Mouse (Mus musculus) layer of hippocampus, adult 8-10 months (tissue): ENCODE measurements around the gene Prdm2. TPM values are rescaled to one million over a fixed set of nuclear protein-coding genes. Genes with fewer than 3 reads are reported as not detected.

Experiments used
- DNase-seq, 2 experiments: peaks; one replicate each; pipeline ENCODE4 v3.0.0; 2022; ENCODE audit warnings: low spot score in 2 of 2
- microRNA-seq, 2 experiments: library from miRNA; unstranded; fragments of <30 nt; microRNA quantifications; one replicate each; pipeline ENCODE4 v1.2.0; 2022
- total RNA-seq, 4 experiments: library from RNA; stranded (reverse); gene quantifications; 2 replicates each; pipeline ENCODE4 v1.2.4; 2022

Prdm2 gene
- total RNA-seq, 4 experiments from 2014 or later, result 39.5 to 49.8 (median 45.0) TPM

DNA sequence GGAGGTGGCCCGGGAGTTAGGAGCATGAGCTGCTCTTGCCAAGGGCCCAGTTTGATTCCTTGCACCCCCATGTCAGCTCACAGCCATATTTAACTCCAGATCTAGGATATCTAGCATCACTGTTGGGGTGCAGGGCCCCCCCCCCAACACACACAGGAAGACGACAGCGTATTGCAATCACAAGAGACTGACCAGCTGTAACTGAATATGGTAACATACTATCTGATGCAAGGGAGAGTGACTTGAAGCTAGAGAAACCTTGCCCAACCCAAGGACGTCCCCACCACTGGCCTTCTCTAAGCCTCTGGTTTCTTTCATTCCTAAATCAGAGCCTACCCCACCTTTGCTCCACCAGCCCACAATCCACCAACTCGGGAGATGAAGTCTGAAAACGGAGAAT, 105.8 kb downstream of the Prdm2 start:
- no peak for DNase-seq

- DNase-seq, result no peak
Observed at GRCm38 (mm10) chr4:143106566-143106965, 106.2 kb downstream of the Prdm2 start.

DNA sequence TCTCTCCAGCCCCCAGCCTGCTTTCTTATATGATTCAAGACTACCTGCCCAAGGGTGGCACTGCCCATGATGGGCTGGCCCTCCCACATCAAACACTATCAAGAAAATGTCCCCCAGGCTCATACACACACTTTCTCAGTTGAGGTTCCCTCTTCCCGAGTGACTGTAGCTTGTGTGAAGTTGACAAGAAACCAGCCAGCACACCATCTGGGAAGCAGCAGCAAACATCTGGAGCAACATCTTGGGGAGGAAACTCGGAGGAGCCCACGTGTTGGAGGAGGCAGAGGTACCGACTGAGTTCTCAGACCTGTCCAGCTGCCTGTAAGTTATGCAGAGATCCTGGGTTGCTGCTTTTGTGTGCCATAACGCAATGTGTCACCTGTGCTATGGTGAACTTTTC, 108.1 kb downstream of the Prdm2 start:
- DNase-seq, result no peak

DNA sequence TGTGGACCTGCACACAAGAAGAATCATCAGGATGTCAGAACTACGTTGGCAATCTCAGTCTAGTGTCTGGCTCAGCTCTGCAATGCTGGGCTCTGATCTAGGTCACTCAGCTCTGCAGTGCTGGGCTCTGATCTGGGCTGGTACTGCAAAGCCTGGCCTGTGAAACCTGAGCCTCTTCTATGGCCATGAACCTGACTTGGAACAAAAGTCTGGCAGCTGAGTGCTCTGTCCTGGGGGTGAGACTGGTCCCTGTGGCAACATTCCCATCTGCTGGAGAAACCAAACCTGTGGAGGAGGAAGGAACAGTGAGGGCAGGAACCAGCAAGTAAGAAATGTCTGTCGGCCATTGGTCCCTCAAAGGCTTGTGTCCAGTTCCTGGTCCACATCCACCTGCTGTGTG, 109.0 kb downstream of the Prdm2 start:
- no peak for DNase-seq

- no peak for DNase-seq
Observed at GRCm38 (mm10) chr4:143100157-143100556, 112.6 kb downstream of the Prdm2 start.

GRCm38 (mm10) chr4:143099288-143100039, 113.3 kb downstream of the Prdm2 start:
- no peak for DNase-seq

DNA sequence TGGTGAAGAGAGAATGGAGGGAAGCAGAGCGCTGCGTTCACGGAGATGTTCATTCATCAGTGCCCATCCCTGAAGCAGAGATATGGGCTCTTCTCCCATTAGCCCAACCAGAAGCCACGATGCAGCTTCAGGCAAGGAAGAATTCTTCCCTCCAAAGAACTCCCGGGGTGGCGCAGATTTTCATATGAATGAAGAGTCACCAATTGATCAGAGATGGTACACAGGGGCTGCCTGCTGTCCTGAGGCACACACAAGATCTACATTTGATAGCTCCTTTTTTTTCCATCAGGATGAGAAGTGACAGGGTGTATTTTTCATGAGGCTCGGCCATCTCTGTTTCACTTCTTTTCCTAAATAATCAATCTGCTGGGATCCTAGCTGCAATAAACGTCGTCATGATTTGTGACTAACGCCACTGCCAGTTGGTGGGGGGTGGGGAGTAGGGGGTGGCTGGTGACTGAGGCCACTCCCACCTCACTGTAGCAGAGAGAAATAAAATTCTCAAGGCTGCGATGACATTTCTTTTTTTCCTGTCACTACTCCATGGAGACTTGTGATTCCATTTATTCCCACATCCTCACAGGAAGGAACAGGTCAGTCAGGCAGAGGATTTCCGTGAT, 120.6 kb downstream of the Prdm2 start:
- DNase-seq, result no peak

GRCm38 (mm10) chr4:143090551-143090950, 122.2 kb downstream of the Prdm2 start:
- no peak for DNase-seq

DNA sequence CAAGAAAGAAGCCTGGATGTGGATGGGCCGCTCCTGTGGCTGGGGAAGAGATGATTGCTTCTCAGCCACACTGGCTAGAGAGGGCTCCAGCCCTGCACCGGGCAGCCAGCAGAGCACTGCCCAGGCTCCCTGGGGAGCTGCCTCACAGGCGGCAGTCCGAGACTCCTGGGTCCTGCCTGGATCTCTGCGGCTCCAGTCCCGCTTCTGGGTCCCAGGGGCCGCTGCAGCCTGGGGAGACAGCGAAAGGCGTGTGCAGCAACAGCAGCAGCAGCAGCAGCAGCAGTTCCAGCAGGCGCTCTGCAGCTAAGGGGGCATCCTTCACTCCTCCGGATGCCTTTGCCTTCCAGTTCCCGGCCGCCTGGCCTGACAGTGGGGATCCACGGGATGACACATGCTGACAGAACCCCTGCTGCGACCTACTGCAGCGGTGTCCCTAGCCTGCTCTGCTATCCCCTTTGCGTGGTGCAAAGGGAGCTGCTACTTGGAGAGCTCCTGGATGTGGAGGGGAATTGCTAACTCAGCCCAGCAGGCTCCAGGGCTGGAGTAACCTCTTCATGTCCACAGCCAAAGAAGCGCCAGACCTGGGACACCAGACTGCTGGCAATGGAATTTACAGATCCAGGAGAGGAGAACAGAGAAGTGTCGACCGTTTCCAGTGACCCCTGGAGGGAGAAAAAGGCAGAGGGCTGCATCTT, 138.6 kb downstream of the Prdm2 start:
- DNase-seq, result no peak

GRCm38 (mm10) chr4:143071791-143072190, 141.0 kb downstream of the Prdm2 start:
- no peak for DNase-seq

- no peak for DNase-seq
Observed at GRCm38 (mm10) chr4:143067006-143067405, 145.8 kb downstream of the Prdm2 start.

GRCm38 (mm10) chr4:143058765-143059344, 153.9 kb downstream of the Prdm2 start:
- DNase-seq, result no peak

Small RNAs within 50 kb of the gene (microRNA-seq; reads per million reads assigned to microRNA genes)
- 1.0 to 4.5 reads per million in 2 experiments for gene Mir7021

Other genes with a start within 250 kb of the Prdm2 start
- 10 to 100 TPM; 19.7 to 38.1 (median 29.9) TPM for gene Pdpn, start 86.6 kb upstream of the Prdm2 start, total RNA-seq
- 1 to 10 TPM in 2 of 4 experiments, under 1 TPM in 2; 0.78 to 1.5 (median 1.1) TPM for gene Lrrc38, start 136.8 kb upstream of the Prdm2 start, total RNA-seq
- not detected for gene Pramel1, start 181.4 kb upstream of the Prdm2 start, total RNA-seq
- gene Pramef8, start 199.4 kb upstream of the Prdm2 start, total RNA-seq, result 10 to 100 TPM in 3 of 4 experiments, 1 to 10 TPM in 1; 9.3 to 16.9 (median 12.8) TPM
- not detected for gene Oog4, start 237.3 kb upstream of the Prdm2 start, total RNA-seq